Mouse (Mus musculus): ENCODE measurements around the gene Rerg. TPM values are rescaled to one million over a fixed set of nuclear protein-coding genes. Genes with fewer than 3 reads are reported as not detected.
"Not testable (repeated sequence)": the region's sequence is repeated elsewhere in the genome, so short reads cannot be mapped to it uniquely, and the experiment has no call there.

Gene Rerg
- polyA plus RNA-seq, 1 experiment from 2014 or later: 25.3 TPM

DNA sequence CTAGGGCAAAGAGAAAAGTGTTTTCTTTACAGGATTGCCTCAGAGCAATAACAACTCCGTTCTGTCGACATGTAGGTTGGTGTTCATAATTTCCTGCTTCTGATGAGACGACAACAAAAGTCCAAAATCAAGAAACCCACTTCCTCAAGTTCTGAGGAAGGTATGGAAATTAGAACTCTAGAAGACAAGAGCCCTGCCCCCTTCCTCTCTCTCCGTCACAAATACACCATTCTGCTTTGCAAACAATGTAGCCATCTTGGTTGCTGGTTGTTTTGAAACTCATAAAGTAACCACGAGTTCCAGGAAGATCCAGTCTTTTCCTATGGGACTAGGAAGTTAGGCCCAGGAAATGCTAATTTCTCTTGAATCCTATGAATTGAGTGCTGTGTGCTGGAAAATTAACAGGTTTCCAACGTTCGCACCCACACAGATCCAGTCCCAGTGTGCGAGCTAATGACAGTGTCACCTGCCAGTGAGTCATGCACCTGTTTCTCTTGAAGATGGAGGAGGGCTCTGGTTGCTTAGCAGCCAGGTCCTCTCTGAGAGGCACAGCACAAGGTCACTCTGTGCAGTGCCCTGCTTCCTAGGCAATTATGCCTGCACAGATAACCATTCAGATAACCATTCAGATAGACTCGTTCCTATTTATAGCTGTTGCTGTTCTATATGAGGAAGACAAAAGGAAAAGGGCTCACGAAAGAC, 106.9 kb downstream of the Rerg start:
- Histone ChIP-seq H3K4me1 (no peaks in the 10 kb centered on the region), H3K36me3 (no peaks in the 10 kb centered on the region), H3K9ac (no peak overlapping the region), H3K4me3 (replicated peaks) (no peak overlapping the region), H3K4me2 (no peak overlapping the region), H3K27ac (no peak overlapping the region), H3K27me3 (replicated peaks) (no peaks in the 10 kb centered on the region), H3K9me3 (no peaks in the 10 kb centered on the region)
- ATAC-seq (ENCODE audit: insufficient read depth, low FRiP score, low read depth): peak; percentile 31; the same call in 1 of the 2 replicates
- WGBS: 62% methylated on average over 10 of the region's 10 CpGs

DNA sequence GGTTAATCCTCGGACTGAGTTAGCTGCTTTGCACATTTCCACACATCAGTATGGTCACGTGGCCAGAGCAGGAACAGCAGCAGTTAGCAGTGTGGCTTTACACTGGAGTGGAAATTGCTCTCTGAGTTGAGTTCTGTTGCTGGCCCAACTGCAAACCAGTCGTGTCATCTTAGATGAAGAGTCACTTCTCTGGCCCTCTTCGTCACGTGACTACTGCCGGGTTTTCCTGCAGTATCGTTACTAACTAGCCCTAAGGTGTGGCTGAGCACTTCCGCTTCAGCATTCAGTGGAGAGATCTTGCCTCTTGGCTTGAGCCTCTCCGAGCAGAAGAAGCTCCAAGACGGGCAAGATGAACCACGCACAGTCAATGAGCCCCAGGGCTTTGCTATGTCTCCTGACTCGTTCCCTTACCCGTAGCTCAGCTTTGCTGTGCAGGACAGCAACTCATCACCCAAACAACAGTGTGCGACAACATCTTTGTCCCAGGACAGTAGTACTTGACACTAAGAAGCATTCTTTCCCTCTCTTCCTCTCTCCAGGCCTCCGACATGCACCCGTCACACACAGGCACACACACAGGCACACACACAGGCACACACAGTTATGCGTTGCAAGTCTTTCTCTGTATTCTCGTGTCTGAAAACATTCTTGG, 108.3 kb downstream of the Rerg start:
- Histone ChIP-seq H3K27ac (no peak overlapping the region), H3K9me3 (no peaks in the 10 kb centered on the region), H3K27me3 (replicated peaks) (no peaks in the 10 kb centered on the region), H3K9ac (no peak overlapping the region), H3K4me3 (replicated peaks) (no peak overlapping the region), H3K4me1 (no peaks in the 10 kb centered on the region), H3K36me3 (no peaks in the 10 kb centered on the region), H3K4me2 (no peak overlapping the region)
- 88% methylated on average over 18 of the region's 18 CpGs for WGBS
- ATAC-seq (ENCODE audit: insufficient read depth, low FRiP score, low read depth): no peak

DNA sequence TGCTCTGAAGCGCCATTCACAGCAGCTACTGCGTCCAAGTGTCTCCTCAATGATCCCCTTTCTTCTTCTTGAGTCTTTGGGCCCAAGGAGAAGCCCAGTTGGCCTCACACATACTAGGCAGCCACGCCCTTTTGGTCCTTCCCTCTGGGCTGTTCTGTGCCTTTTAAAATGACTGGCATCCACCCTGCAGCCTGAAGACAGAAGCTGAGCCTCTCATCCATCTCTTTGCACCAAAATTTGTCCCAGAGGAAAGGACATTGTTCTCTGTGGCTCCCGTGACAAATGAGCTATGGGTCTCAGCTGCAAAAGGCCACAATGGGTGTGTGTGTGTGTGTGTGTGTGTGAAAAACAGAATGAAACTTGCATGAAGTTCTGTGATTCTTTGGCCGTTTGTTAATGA, 109.7 kb downstream of the Rerg start:
- no peak for ATAC-seq (ENCODE audit: insufficient read depth, low FRiP score, low read depth)
- no peaks in the 10 kb centered on the region for H3K27me3 ChIP-seq (replicated peaks)
- H3K9me3 ChIP-seq: no peaks in the 10 kb centered on the region
- no peak overlapping the region for H3K27ac ChIP-seq
- 77% methylated on average over 5 of the region's 5 CpGs for WGBS
- H3K4me3 ChIP-seq (replicated peaks): no peak overlapping the region
- H3K36me3 ChIP-seq: no peaks in the 10 kb centered on the region
- no peak overlapping the region for H3K9ac ChIP-seq
- no peaks in the 10 kb centered on the region for H3K4me1 ChIP-seq
- H3K4me2 ChIP-seq: no peak overlapping the region

DNA sequence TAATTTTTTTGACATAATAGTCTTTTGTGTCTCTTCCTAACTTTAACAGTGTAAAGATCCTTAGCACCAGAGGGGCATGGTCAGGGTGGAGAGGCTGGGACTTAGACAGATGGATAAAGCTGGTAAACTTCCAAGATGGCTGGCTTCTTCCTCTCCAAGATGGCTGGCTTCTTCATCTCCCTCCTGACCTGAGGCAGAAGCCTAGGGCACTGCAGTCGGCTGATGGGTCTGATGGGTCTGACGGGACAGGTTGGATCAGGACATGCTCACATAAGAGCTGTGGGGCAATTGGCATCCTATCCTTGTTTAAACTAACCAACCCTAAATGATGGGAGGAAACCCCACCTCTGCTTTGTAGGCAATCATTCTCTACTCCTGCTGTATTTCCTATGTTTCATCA, 112.0 kb downstream of the Rerg start:
- H3K27me3 ChIP-seq (replicated peaks): no peaks in the 10 kb centered on the region

DNA sequence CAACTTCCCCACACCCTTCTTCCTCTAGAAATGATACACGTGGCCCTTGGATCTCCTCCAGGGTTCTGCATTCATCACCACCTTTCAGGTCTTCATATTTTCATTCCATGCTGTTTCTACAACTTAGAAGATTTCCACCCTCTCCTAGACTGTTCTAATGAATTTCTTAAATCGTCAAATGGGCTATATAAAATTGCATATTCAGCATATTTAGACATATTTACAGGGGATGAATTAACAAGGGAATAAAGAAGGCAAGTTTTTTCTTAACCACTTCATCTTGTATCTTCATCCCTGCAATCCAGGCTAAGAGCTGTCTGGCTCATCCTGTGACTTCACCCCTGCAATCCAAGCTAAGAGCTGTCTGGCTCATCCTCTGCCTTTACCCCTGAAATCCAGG, 116.2 kb downstream of the Rerg start:
- H3K27ac ChIP-seq: no peak overlapping the region
- H3K4me3 ChIP-seq (replicated peaks): no peak overlapping the region
- H3K9me3 ChIP-seq: no peaks in the 10 kb centered on the region
- no peak overlapping the region for H3K9ac ChIP-seq
- H3K27me3 ChIP-seq (replicated peaks): no peaks in the 10 kb centered on the region
- WGBS: 71% methylated on average over 2 of the region's 2 CpGs
- no peak overlapping the region for H3K4me2 ChIP-seq
- no peaks in the 10 kb centered on the region for H3K4me1 ChIP-seq
- no peak for ATAC-seq (ENCODE audit: insufficient read depth, low FRiP score, low read depth)
- no peaks in the 10 kb centered on the region for H3K36me3 ChIP-seq

More for the DNA sequence above, 112.0 kb downstream of the Rerg start:
- Histone ChIP-seq H3K4me2 (no peak overlapping the region), H3K27ac (no peak overlapping the region), H3K9me3 (no peaks in the 10 kb centered on the region), H3K4me1 (no peaks in the 10 kb centered on the region), H3K9ac (no peak overlapping the region), H3K4me3 (replicated peaks) (no peak overlapping the region), H3K36me3 (no peaks in the 10 kb centered on the region)
- ATAC-seq (ENCODE audit: insufficient read depth, low FRiP score, low read depth): no peak
- 90% methylated on average over 2 of the region's 2 CpGs for WGBS

DNA sequence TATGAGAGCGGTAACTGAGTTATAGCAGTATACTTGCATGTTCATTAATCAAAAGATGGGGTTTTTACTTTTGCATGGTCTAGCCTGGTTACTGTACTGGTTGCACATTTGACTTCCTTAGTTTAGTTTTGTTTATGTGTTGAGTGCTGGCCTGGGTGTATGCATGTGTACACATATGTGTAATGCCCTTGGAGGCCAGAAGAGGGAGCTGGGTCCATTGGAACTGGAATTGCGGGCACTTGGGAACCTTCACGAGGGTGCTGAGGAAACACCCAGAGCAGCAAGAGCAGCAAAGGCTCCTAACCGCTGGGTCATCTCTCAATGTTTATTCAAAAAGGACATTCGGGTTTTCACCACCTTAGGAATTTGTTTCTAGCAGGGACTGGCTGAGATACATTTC, 116.8 kb downstream of the Rerg start:
- Histone ChIP-seq H3K27me3 (replicated peaks) (no peaks in the 10 kb centered on the region), H3K9ac (no peak overlapping the region), H3K9me3 (no peaks in the 10 kb centered on the region), H3K4me1 (no peaks in the 10 kb centered on the region), H3K4me2 (no peak overlapping the region), H3K4me3 (replicated peaks) (no peak overlapping the region), H3K36me3 (no peaks in the 10 kb centered on the region), H3K27ac (no peak overlapping the region)
- WGBS: 80% methylated on average over 5 of the region's 5 CpGs
- ATAC-seq (ENCODE audit: insufficient read depth, low FRiP score, low read depth): no peak

DNA sequence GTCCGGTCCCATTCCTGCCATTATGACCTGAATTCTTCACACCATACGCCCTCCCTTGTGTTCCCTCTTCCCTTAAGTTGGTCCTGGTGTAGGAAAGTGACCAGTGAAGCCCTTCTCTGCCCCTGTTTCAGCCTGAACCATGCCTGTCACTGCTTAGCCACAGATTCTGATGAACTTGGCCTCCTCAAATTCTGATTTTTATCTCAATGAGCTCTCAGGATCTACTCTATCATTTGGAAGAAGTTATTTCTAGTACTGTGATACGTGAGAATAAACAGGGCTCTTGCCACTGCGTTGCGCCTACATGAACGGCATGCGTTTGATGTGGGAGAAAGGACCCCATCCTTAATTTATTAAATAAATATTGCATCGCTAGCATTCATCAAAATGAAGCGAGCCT, 117.3 kb downstream of the Rerg start:
- 90% methylated on average over 9 of the region's 9 CpGs for WGBS
- no peaks in the 10 kb centered on the region for H3K36me3 ChIP-seq
- no peak overlapping the region for H3K4me2 ChIP-seq
- no peak overlapping the region for H3K4me3 ChIP-seq (replicated peaks)
- no peaks in the 10 kb centered on the region for H3K9me3 ChIP-seq
- H3K27ac ChIP-seq: no peak overlapping the region
- no peaks in the 10 kb centered on the region for H3K27me3 ChIP-seq (replicated peaks)
- no peak overlapping the region for H3K9ac ChIP-seq
- no peaks in the 10 kb centered on the region for H3K4me1 ChIP-seq
- ATAC-seq (ENCODE audit: insufficient read depth, low FRiP score, low read depth): no peak

DNA sequence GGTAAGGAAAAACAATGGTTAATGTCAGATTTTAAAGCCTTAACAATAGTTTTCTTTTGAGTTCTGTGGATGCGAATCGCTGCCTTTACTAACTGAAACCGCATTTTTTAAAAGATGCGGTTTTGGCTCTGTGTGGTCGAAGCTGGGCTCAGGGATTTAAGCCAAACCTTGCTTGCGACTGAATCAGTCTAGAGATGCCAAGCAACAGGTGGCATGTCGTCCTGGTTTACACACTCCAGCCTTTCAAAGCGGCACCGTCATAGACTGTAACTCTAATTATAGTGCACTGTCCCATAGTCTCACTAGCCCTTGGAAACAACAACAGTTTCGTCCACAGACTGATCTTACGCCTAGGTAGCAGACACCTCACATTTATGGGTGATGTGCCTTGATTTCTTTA, 123.3 kb downstream of the Rerg start:
- Histone ChIP-seq H3K27ac (no peak overlapping the region), H3K9ac (no peak overlapping the region)
- 91% methylated on average over 11 of the region's 11 CpGs for WGBS

DNA sequence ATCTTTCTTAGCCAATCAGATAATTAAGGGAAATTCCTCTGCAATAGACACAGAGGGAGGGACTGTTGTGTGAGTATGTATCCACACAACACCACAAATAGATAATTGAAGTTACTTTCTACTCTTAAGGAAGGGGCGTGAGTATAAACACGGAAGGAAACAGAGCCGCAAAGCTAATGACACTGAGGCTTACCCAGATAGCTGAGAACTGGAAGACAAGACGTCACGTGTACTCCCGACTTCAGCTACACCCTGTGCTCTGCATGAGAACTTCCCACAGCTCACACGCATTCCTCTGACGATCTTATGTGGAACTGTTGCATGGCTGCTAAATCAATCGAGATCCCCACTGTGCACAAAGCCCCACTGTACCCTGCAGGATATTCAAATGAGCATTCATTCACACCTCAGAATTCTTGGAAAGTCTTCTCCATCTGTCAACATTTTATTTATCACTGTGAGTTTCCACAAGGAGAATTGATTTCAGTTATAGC, 125.2 kb downstream of the Rerg start:
- no peaks in the 10 kb centered on the region for H3K9me3 ChIP-seq
- no peak overlapping the region for H3K4me3 ChIP-seq (replicated peaks)

More for the DNA sequence above, 123.3 kb downstream of the Rerg start:
- Histone ChIP-seq H3K4me3 (replicated peaks) (no peak overlapping the region), H3K36me3 (no peaks in the 10 kb centered on the region), H3K27me3 (replicated peaks) (no peaks in the 10 kb centered on the region), H3K4me1 (no peaks in the 10 kb centered on the region), H3K4me2 (no peak overlapping the region), H3K9me3 (no peaks in the 10 kb centered on the region)
- no peak for ATAC-seq (ENCODE audit: insufficient read depth, low FRiP score, low read depth)

DNA sequence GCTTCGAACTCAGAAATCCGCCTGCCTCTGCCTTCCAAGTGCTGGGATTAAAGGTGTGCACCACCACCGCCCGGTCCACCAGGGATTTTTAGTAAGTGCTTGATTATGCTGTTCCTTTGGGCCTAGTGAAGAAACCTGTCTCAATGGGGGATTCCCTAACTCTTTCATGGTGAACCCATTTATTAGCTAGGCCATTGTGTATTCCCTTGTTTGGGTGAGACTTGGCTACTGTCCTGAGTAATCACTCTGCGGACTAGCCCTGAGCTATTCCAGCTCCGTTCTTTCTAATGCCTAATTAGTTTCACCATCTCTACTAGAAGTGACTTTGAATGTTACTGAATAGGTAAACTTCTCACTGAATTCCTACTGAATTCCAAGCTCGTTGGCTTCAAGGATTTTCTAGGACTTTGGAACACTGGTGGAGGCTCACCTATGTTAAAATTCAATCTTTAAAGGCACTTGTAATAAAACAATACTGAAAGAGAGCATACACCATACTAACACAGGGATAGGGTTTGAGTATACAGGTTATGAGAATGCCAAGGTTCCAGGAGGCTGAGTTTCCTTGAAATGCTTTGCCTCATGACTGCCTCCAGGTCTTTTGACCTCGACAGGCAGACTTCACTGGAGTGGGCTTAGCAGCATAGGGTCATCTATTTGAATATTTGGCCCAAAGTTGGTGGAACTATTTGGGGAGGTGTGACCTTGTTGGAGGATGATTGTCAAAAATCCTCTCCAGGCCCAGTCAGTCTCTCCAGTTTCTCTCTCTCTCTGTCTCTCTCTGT, 134.5 kb downstream of the Rerg start:
- not testable (repeated sequence) for H3K9ac ChIP-seq; H3K4me2 ChIP-seq; H3K4me1 ChIP-seq; H3K9me3 ChIP-seq; H3K27ac ChIP-seq; ATAC-seq (ENCODE audit: insufficient read depth, low FRiP score, low read depth); H3K4me3 ChIP-seq (replicated peaks); H3K36me3 ChIP-seq; H3K27me3 ChIP-seq (replicated peaks)
- WGBS: 91% methylated on average over 8 of the region's 8 CpGs

More for the DNA sequence above, 125.2 kb downstream of the Rerg start:
- no peaks in the 10 kb centered on the region for H3K4me1 ChIP-seq
- no peak overlapping the region for H3K4me2 ChIP-seq
- WGBS: 67% methylated on average over 9 of the region's 9 CpGs
- no peak overlapping the region for H3K9ac ChIP-seq
- no peak overlapping the region for H3K27ac ChIP-seq
- H3K27me3 ChIP-seq (replicated peaks): no peaks in the 10 kb centered on the region
- ATAC-seq (ENCODE audit: insufficient read depth, low FRiP score, low read depth): no peak
- H3K36me3 ChIP-seq: no peaks in the 10 kb centered on the region

DNA sequence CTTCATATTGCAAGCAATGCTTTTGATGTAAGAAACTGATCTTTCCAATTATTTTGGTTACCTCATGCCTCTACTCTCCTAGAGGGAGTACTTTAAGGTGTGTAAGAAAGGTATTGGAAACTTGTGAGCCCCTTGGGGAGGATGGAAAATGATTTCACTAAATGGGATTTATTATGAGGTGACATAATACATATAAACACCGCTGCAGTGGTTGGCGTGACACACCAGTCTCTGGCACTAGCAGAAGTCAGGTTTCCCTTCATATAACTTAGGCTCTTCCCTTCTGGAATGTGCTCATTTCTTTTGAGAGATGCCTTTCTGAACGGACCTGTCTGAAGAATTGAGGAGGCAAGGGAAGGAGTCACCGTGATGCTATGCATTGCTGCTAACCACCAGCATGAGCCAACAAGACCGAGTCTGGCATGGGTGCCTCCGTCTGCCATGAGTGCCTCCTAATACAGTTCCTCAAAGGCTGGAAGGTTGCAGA, 139.6 kb downstream of the Rerg start:
- Histone ChIP-seq H3K4me2 (no peak overlapping the region), H3K9me3 (no peaks in the 10 kb centered on the region), H3K36me3 (no peaks in the 10 kb centered on the region), H3K9ac (no peak overlapping the region), H3K4me3 (replicated peaks) (no peak overlapping the region), H3K27ac (no peak overlapping the region), H3K27me3 (replicated peaks) (no peaks in the 10 kb centered on the region), H3K4me1 (no peaks in the 10 kb centered on the region)
- 75% methylated on average over 6 of the region's 6 CpGs for WGBS
- no peak for ATAC-seq (ENCODE audit: insufficient read depth, low FRiP score, low read depth)

Measured in stomach, embryonic 15.5 days (tissue).